Mouse (Mus musculus) testis, adult 2 months (tissue): ENCODE results near the gene Chil1.

Experiments
- CTCF ChIP-seq: fragments of 200-500 bp; IDR thresholded peaks from 2 replicates; pipeline ENCODE4 v1.5.1; 2012; ENCODE audit warnings: low read depth, mild to moderate bottlenecking, inconsistent platforms, low read length, moderate library complexity; ENCODE audit not compliant: control insufficient read depth, insufficient read depth, insufficient replicate concordance
- POLR2A ChIP-seq: fragments of 200-500 bp; IDR thresholded peaks from 2 replicates; pipeline ENCODE4 v1.6.1; 2012; ENCODE audit warnings: low read depth, mild to moderate bottlenecking, inconsistent platforms, low read length, moderate library complexity; ENCODE audit not compliant: control insufficient read depth

DNA sequence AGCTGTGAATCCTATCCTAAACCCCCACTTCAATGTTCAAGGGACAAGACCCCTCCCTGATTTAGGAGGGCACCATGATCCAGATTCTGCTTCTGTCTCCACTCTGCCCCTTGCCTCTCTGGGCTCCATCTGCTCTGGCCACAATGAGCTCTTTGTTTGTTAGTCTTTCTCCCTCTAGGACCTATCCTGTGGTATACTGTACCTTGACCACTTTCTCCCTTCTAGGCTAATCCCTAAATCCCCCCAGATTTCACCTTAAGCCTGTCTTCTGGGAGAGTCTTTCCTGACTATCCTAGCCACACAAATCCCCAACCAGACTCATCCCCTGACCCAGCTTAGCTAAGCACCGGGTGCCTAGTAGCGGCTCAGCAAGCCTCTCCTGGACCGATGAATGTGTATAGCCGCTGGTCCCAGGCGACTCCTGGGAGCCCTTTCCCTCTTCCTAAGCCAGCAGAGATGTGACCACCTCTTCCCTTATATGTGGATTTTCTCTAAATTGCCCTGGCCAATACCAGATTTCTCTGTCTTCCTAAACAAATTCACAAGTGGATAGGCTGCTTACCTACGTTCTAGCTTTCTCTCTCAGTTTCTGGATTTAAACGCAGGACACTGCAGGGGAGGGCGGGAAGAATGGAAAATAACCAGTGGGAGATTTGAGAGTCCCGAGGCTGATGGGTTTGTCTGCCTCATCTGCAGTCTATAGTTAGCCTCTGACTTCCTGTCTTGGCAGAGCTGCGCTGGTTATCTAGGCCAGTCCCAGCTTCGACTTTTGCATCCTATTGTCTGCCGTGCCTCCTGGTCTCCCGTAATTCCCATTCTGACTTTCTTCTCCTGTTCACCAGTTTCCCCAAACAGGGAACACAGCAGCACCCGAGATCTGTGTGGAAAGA, 14.3 kb upstream of the Chil1 start:
- TF ChIP-seq POLR2A (no peak), CTCF (no peak)
